Mouse (Mus musculus) limb, embryonic 14.5 days (tissue): ENCODE results near the gene Pigo. TPM values are rescaled to one million over a fixed set of nuclear protein-coding genes. Genes with fewer than 3 reads are reported as not detected.

Experiments
- ATAC-seq: fragments of 200-750 bp; cut with Nextera tagmentation; 2 replicates; pipeline ENCODE4 v1.8.0; 2017; ENCODE audit warnings: low read depth, moderate number of reproducible peaks, moderate TSS enrichment; ENCODE audit not compliant: low FRiP score
- DNase-seq: peaks from one replicate; pipeline ENCODE4 v3.0.0-alpha.2; 2015; ENCODE audit warnings: low spot score
- H3K27ac ChIP-seq: fragments of 300-500 bp; sonication (generic); replicated peaks from 2 replicates; pipeline ENCODE4 v1.5.1; 2014; ENCODE audit warnings: low read depth, mild to moderate bottlenecking, low read length, moderate library complexity, mixed read lengths
- H3K27me3 ChIP-seq: fragments of 300-500 bp; sonication (generic); 2 replicates; pipeline ENCODE4 v1.6.1; 2014; ENCODE audit warnings: low read length, mixed read lengths; ENCODE audit not compliant: control insufficient read depth, insufficient read depth
- H3K36me3 ChIP-seq: fragments of 300-500 bp; sonication (generic); 2 replicates; pipeline ENCODE4 v1.6.1; 2014; ENCODE audit warnings: mild to moderate bottlenecking, low read length, moderate library complexity, mixed read lengths; ENCODE audit not compliant: control insufficient read depth, insufficient read depth
- H3K4me1 ChIP-seq: fragments of 300-500 bp; sonication (generic); 2 replicates; pipeline ENCODE4 v1.6.1; 2014; ENCODE audit warnings: antibody characterized with exemption, low read length, mixed read lengths; ENCODE audit not compliant: control insufficient read depth, insufficient read depth
- H3K4me2 ChIP-seq: fragments of 300-500 bp; sonication (generic); replicated peaks from 2 replicates; pipeline ENCODE4 v1.6.1; 2014; ENCODE audit warnings: low read depth, mild to moderate bottlenecking, low read length, moderate library complexity; ENCODE audit not compliant: severe bottlenecking
- H3K4me3 ChIP-seq: fragments of 300-500 bp; sonication (generic); replicated peaks from 2 replicates; pipeline ENCODE4 v1.5.1; 2014; ENCODE audit warnings: low read length
- H3K9ac ChIP-seq: fragments of 300-500 bp; sonication (generic); 2 replicates; pipeline ENCODE4 v1.6.1; 2014; ENCODE audit warnings: mild to moderate bottlenecking, low read depth, low read length, moderate library complexity; ENCODE audit not compliant: severe bottlenecking
- H3K9me3 ChIP-seq: fragments of 300-500 bp; sonication (generic); 2 replicates; pipeline ENCODE4 v1.6.1; 2016; ENCODE audit warnings: low read length; ENCODE audit not compliant: control insufficient read depth
- POLR2A ChIP-seq: fragments of 200-500 bp; IDR thresholded peaks from 2 replicates; pipeline ENCODE4 v1.8.0; 2012; ENCODE audit warnings: inconsistent platforms, mild to moderate bottlenecking, moderate library complexity, borderline replicate concordance; ENCODE audit not compliant: insufficient read depth, insufficient read length; ENCODE audit errors: extremely low read depth
- WGBS: fragments of 180-500 bp; shearing (Covaris S2); extraction: QIAGEN DNeasy Blood & Tissue Kit; methylation state at CpG from one replicate; pipeline ENCODE4 v1.1.7; 2014; 5-methylcytosine and 5-hydroxymethylcytosine counted together
- polyA plus RNA-seq, 2 experiments: library from polyadenylated mRNA; depleted of rRNA in 1 of 2; stranded (reverse) in 1 of 2; unstranded in 1 of 2; fragments of >200 nt; fragmentation: Nextera tagmentation in 1 of 2; extraction: Ambion mirVana in 1 of 2; gene quantifications; 2 replicates each; pipeline versions ENCODE4 v1.2.1 to v1.2.3; 2012 to 2014

Pigo gene
- polyA plus RNA-seq, 2 experiments: 17.6 to 33.4 TPM

DNA sequence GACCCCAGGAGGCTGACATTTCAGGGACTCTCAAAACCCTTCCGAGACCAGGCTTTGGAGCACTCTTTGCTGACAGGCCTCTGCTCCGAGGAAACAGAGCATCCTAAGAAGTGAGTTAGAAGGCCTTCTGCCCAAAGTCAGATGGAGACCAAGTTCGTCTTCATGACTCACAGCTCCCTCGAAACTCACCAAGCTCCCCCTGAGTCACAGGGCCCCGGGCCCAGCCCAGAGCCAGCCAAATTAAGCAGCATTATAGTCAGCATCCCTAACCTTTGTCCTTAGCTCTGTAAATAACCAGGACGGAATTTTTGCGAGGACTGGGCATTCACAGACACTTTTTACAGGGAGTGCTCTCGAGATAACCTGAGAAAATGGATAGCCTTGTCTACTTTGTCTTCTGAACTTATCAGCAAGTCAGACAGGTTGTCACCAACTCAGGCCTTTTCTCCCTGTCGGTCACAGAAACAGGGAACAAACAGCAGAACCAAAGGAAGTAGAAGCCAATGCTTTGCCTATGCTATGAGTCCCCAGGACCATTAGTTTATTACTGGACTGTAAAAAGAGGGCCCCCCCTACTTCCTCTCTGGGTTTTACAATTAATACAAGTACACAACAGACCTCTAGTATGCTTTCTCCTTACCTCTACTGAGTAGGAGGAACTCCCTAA, 15.4 kb upstream of the Pigo start:
- Histone ChIP-seq H3K4me3 (no peak overlapping the region), H3K36me3 (peaks cover 9% of the 10 kb centered on the region), H3K9me3 (no peaks in the 10 kb centered on the region), H3K4me1 (peaks cover 26% of the 10 kb centered on the region), H3K9ac (no peak overlapping the region), H3K27me3 (no peaks in the 10 kb centered on the region), H3K27ac (no peak overlapping the region), H3K4me2 (no peak overlapping the region)
- TF ChIP-seq POLR2A: no peak
- 62% methylated on average over 9 of the region's 9 CpGs for WGBS
- no peak for ATAC-seq
- no peak for DNase-seq

DNA sequence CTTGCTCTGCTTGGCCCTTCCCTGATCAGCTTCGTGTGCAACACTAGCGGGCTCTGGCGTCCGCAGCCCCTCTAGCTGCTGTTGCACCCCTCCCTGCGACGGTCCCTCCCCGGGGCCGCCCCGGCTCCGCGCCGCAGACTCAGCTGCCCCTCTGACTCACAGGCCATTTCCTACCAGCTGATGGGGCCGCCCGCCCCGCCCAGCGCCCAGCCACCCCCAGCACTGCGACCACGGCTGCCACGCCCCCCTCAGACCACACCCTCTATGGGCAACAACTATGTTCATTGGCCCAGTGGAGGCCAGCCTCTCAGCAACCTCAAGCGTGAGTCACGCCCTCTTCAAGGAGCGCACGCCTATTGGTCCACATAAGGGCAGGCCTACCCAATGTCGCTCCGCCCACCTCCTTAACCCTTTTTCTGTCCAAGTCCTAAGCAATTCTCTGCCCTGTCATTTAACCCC, 14.5 kb upstream of the Pigo start:
- ATAC-seq: peak; percentile 99
- Histone ChIP-seq H3K36me3 (peaks cover 17% of the 10 kb centered on the region), H3K27ac (peak overlapping the region; percentile 55), H3K4me1 (peaks cover 25% of the 10 kb centered on the region), H3K9me3 (no peaks in the 10 kb centered on the region), H3K4me2 (peak overlapping the region; percentile 80), H3K4me3 (peak overlapping the region; percentile 68), H3K9ac (peak overlapping the region; percentile 72), H3K27me3 (no peaks in the 10 kb centered on the region)
- 2% methylated on average over 20 of the region's 25 CpGs for WGBS
- peak; percentile 73; the same call in 1 of the 2 replicates for TF ChIP-seq POLR2A
- peak; percentile 98 for DNase-seq

DNA sequence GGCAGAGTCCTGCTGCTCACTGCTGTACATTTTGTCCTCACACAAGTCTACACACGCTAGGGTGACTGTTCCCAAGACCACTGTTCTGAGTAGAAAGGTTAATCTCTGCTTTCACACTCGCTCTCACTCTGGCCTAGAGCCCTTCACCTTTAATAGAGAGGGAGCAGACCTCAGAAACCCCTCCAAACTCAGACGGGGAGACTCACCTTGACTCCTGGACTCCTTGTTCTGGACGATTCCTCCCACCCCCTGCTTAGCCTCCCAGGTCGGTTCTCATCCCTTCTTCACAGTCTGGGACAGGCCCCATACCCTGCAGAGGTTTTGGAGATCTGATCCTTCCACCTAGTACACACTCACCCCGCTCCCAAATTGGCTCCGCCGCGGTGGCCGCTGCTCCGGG, 14.0 kb upstream of the Pigo start:
- DNase-seq (no peak), ATAC-seq (no peak)
- H3K9ac ChIP-seq: peak overlapping the region; percentile 72
- peak overlapping the region; percentile 68 for H3K4me3 ChIP-seq
- peak overlapping the region; percentile 55 for H3K27ac ChIP-seq
- H3K27me3 ChIP-seq: no peaks in the 10 kb centered on the region
- peaks cover 19% of the 10 kb centered on the region for H3K36me3 ChIP-seq
- no peak for TF ChIP-seq POLR2A
- H3K4me2 ChIP-seq: peak overlapping the region; percentile 80
- 2% methylated on average over 10 of the region's 11 CpGs for WGBS
- H3K4me1 ChIP-seq: peaks cover 19% of the 10 kb centered on the region
- H3K9me3 ChIP-seq: no peaks in the 10 kb centered on the region

DNA sequence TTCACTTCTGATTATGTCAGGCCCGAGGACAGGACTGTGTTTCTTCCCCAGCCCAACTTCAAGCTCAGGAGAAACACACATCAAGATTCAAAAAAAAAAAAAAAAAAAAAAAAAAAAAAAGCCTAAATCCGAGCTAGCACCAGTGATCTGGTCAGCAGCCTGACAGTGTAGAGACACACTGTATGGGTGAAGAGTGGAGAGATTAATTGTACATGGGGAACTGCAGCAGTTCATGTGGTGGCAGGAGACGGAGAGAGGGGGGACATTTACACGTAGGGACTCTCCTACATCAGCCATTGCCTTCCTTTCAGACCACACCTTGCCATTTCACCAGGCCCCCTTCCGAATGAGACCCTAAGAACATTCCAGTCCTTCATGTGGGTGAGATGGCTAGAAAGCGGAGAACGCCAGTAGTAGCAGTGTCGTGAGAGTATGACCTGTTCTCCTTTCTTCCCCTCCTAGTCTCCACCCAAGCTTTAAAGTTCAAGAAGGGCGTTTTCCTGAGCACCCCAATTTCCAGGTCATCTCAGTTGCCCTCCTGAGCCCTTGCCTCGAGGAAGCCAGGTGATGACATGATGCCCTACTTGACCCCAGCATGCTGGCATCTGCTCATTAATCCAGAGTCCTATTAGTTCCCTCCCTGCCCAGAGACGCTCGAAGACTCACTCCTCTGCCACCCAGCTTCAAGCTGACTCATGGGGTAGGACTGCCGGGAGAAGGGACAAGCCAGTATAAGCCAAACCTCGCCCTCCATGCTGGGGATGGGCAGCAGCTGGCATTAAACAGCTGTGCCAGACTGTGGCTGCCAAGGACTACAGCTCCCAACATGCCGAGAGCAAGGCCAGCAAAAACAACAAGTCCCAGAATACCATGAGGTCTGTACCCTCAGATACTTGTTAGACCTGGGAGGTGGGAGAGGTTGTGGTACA, 13.2 kb upstream of the Pigo start:
- WGBS: 51% methylated on average over 15 of the region's 15 CpGs
- DNase-seq (no peak), ATAC-seq (no peak)
- TF ChIP-seq POLR2A: no peak
- peaks cover 12% of the 10 kb centered on the region for H3K4me1 ChIP-seq
- H3K4me3 ChIP-seq: peak overlapping the region; percentile 68
- H3K9ac ChIP-seq: peak overlapping the region; percentile 72; the same call in 1 of the 2 replicates
- H3K27me3 ChIP-seq: no peaks in the 10 kb centered on the region
- H3K36me3 ChIP-seq: peaks cover 26% of the 10 kb centered on the region
- no peak overlapping the region for H3K27ac ChIP-seq
- peak overlapping the region; percentile 80 for H3K4me2 ChIP-seq
- H3K9me3 ChIP-seq: no peaks in the 10 kb centered on the region

DNA sequence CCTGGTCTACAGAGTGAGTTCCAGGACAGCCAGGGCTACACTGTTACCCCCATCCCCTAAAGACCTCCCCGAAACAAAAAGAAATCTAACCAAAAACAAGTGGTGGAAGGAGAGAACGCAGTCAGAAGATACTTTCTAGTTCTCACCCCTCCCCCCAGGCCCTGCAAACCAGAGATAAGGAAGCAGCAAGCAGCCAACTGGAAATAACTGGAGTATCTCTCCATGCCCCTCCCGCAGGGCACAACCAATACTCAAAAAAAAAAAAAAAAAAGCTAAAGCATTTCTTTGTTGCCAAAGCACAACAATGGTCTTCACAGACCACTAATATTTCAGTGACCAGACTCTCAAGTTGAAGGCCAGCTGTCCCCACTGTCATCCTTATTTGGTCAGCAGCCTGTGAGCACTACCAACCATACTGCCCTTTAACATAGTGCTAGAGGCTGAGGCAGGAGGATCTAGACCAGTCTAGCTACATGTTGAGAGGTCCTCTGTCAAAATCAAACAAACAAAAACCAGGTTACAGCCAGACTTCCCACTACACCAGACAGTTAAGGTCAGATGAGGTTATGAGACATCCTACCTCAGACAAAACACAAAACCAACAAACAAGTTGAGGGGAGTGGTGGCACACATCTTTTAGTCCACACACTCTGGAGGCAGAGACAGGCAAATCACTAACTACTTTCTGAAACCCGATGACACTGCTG, 12.4 kb upstream of the Pigo start:
- H3K27me3 ChIP-seq: no peaks in the 10 kb centered on the region
- H3K4me1 ChIP-seq: peaks cover 11% of the 10 kb centered on the region
- peaks cover 32% of the 10 kb centered on the region for H3K36me3 ChIP-seq
- no peak for TF ChIP-seq POLR2A
- H3K9me3 ChIP-seq: no peaks in the 10 kb centered on the region
- H3K9ac ChIP-seq: no peak overlapping the region
- H3K4me2 ChIP-seq: no peak overlapping the region
- no peak for ATAC-seq
- WGBS: 76% methylated on average over 4 of the region's 4 CpGs
- no peak for DNase-seq
- no peak overlapping the region for H3K27ac ChIP-seq
- H3K4me3 ChIP-seq: 0 out of 2 replicates have a peak overlapping the region, but pooled peaks have one; percentile 68
